Mouse (Mus musculus) megakaryocyte, embryonic 14.5 days (primary cell): ENCODE results near the gene Zdhhc14.

ENCODE experiments used
- FLI1 ChIP-seq: IDR thresholded peaks from 2 replicates; pipeline ENCODE4 v1.6.1; 2012; ENCODE audit warnings: low read length, inconsistent platforms, mixed read lengths
- GATA1 ChIP-seq: IDR thresholded peaks from 3 replicates; pipeline ENCODE4 v1.6.1; 2012; ENCODE audit warnings: mixed read lengths, low read length, inconsistent platforms, borderline replicate concordance

DNA sequence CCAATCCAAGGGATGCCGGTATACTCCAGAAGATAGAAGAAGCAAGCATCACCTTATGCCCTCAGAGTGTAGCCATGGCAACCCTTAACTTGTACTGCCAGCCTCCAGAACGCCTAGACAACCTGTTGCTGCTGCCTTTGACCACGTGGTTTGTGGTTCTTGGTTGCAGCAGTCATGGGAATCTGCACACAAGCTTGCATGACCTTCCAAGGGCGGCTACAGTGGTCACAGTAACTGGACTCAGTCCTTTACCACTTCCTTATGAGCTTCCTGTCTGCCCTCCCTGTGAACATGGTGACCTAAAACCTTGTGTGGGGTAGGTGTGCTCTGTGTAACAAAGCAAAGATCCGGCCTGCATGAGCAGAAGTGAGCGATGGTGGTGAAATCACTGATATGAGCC is 109.6 kb downstream of the Zdhhc14 start:
- no peak for TF ChIP-seq GATA1
- no peak for TF ChIP-seq FLI1
